Mouse (Mus musculus) limb, embryonic 14.5 days (tissue): Measurements from ENCODE around the gene Usp35. TPM values are rescaled to one million over a fixed set of nuclear protein-coding genes. Genes with fewer than 3 reads are reported as not detected.

Experiments
- ATAC-seq: fragments of 200-750 bp; cut with Nextera tagmentation; 2 replicates; pipeline ENCODE4 v1.8.0; 2017; ENCODE audit warnings: low read depth, moderate number of reproducible peaks, moderate TSS enrichment; ENCODE audit not compliant: low FRiP score
- DNase-seq: peaks from one replicate; pipeline ENCODE4 v3.0.0-alpha.2; 2015; ENCODE audit warnings: low spot score
- H3K27ac ChIP-seq: fragments of 300-500 bp; sonication (generic); replicated peaks from 2 replicates; pipeline ENCODE4 v1.5.1; 2014; ENCODE audit warnings: low read depth, mild to moderate bottlenecking, low read length, moderate library complexity, mixed read lengths
- H3K27me3 ChIP-seq: fragments of 300-500 bp; sonication (generic); 2 replicates; pipeline ENCODE4 v1.6.1; 2014; ENCODE audit warnings: low read length, mixed read lengths; ENCODE audit not compliant: control insufficient read depth, insufficient read depth
- H3K36me3 ChIP-seq: fragments of 300-500 bp; sonication (generic); 2 replicates; pipeline ENCODE4 v1.6.1; 2014; ENCODE audit warnings: mild to moderate bottlenecking, low read length, moderate library complexity, mixed read lengths; ENCODE audit not compliant: control insufficient read depth, insufficient read depth
- H3K4me1 ChIP-seq: fragments of 300-500 bp; sonication (generic); 2 replicates; pipeline ENCODE4 v1.6.1; 2014; ENCODE audit warnings: antibody characterized with exemption, low read length, mixed read lengths; ENCODE audit not compliant: control insufficient read depth, insufficient read depth
- H3K4me2 ChIP-seq: fragments of 300-500 bp; sonication (generic); replicated peaks from 2 replicates; pipeline ENCODE4 v1.6.1; 2014; ENCODE audit warnings: low read depth, mild to moderate bottlenecking, low read length, moderate library complexity; ENCODE audit not compliant: severe bottlenecking
- H3K4me3 ChIP-seq: fragments of 300-500 bp; sonication (generic); replicated peaks from 2 replicates; pipeline ENCODE4 v1.5.1; 2014; ENCODE audit warnings: low read length
- H3K9ac ChIP-seq: fragments of 300-500 bp; sonication (generic); 2 replicates; pipeline ENCODE4 v1.6.1; 2014; ENCODE audit warnings: mild to moderate bottlenecking, low read depth, low read length, moderate library complexity; ENCODE audit not compliant: severe bottlenecking
- H3K9me3 ChIP-seq: fragments of 300-500 bp; sonication (generic); 2 replicates; pipeline ENCODE4 v1.6.1; 2016; ENCODE audit warnings: low read length; ENCODE audit not compliant: control insufficient read depth
- POLR2A ChIP-seq: fragments of 200-500 bp; IDR thresholded peaks from 2 replicates; pipeline ENCODE4 v1.8.0; 2012; ENCODE audit warnings: inconsistent platforms, mild to moderate bottlenecking, moderate library complexity, borderline replicate concordance; ENCODE audit not compliant: insufficient read depth, insufficient read length; ENCODE audit errors: extremely low read depth
- WGBS: fragments of 180-500 bp; shearing (Covaris S2); extraction: QIAGEN DNeasy Blood & Tissue Kit; methylation state at CpG from one replicate; pipeline ENCODE4 v1.1.7; 2014; 5-methylcytosine and 5-hydroxymethylcytosine counted together
- polyA plus RNA-seq, 2 experiments: library from polyadenylated mRNA; depleted of rRNA in 1 of 2; stranded (reverse) in 1 of 2; unstranded in 1 of 2; fragments of >200 nt; fragmentation: Nextera tagmentation in 1 of 2; extraction: Ambion mirVana in 1 of 2; gene quantifications; 2 replicates each; pipeline versions ENCODE4 v1.2.1 to v1.2.3; 2012 to 2014

Gene Usp35
- polyA plus RNA-seq, 2 experiments: 2.5 to 8.6 TPM

DNA sequence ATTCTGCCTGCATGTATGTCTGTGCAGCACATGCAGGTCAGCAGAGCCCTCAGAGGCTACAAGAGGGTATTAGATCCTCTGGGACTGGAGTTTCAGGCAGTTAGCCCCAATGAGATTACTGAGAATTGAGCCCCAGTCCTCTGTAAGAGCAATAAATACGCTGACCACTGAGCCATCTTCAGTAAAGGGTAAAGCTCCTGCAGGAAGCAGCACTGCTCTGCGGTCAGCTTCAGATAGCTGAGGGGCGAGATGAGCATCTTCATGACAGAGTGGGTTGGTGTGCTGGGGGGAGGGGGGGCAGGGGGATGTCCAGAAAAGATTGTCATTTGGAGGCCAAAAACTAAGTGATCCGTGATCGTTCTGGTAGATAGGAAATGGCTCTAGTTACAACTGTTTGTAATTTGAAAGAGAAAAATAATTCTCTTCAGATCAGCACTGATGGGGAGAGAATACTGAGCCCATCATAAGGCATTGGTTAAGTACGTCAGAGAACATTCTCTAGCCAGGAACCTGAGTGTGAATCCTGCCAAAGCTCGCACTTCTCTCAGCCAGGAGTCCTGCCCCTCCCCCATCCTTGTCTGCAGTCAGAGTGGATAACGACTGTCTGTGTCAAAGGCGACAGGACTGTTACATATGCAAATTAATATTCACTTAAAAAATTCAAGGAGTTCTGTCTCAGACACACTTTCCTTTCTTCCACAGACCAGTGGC, 14.4 kb upstream of the Usp35 start:
- Histone ChIP-seq H3K9ac (no peak overlapping the region), H3K36me3 (peaks cover 6% of the 10 kb centered on the region; the same call in 1 of the 2 replicates), H3K27ac (no peak overlapping the region), H3K9me3 (no peaks in the 10 kb centered on the region), H3K27me3 (no peaks in the 10 kb centered on the region), H3K4me3 (no peak overlapping the region), H3K4me2 (no peak overlapping the region), H3K4me1 (peaks cover 3% of the 10 kb centered on the region; the same call in 1 of the 2 replicates)
- DNase-seq: no peak
- no peak for TF ChIP-seq POLR2A
- WGBS: 73% methylated on average over 9 of the region's 9 CpGs
- 0 out of 2 replicates have a peak, but pooled peaks have one; percentile 2 for ATAC-seq

DNA sequence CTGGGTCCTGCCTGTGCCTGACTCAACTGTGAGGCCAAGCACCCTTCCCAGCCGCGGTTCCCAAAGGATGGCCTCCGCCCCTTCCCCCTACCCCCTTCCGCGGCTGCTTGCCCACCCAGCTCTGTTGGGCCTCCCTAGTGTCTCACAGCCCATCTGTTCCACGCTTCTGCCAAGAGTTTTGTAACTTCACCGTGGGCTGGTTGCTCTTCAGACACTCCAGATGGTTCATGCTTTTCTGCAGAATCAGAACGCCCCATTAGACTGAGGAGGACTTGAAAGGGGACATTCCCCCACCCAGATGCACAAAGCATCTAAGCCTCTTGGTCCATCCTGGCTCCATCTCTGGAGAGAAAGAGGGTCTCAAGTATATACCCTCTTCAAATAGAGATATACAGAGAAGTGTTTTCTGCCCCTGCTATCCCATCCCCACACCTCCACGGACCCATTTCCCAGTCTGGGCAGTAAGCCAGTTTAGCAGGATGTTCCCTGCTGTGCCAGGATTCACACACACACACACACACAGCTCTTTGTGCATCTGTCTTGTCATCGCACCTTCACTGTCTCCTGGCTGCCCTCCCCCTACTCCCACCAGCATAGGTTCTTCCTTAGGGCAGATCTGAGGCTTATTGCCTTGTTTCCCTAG, 13.5 kb upstream of the Usp35 start:
- peaks cover 3% of the 10 kb centered on the region; the same call in 1 of the 2 replicates for H3K4me1 ChIP-seq
- peaks cover 6% of the 10 kb centered on the region; the same call in 1 of the 2 replicates for H3K36me3 ChIP-seq
- TF ChIP-seq POLR2A: no peak
- H3K27me3 ChIP-seq: no peaks in the 10 kb centered on the region
- no peak overlapping the region for H3K9ac ChIP-seq
- DNase-seq (no peak), ATAC-seq (no peak)
- H3K9me3 ChIP-seq: no peaks in the 10 kb centered on the region
- no peak overlapping the region for H3K27ac ChIP-seq
- H3K4me2 ChIP-seq: no peak overlapping the region
- H3K4me3 ChIP-seq: no peak overlapping the region
- WGBS: 57% methylated on average over 10 of the region's 10 CpGs

DNA sequence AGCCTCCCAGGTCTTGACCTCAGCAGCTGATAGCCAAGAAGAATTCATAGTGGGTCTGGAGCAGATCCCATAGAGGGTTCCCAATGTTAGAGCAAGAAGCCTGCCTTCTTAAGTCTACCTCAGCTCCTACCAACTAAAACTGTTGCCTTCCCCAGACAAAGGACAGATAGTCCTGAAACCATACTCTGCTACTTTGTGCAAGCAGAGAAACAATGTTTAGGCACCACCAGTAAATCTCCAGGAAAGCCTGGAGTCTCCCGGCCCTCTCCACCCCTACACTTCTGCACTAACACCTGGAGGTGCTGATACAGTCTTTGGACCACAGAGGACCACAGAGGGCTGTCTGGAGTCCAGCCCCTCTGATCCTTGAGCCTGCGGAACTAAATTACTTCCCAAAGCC, 12.8 kb upstream of the Usp35 start:
- no peak for TF ChIP-seq POLR2A
- no peak for DNase-seq
- H3K9me3 ChIP-seq: no peaks in the 10 kb centered on the region
- no peak overlapping the region for H3K9ac ChIP-seq
- no peak overlapping the region for H3K27ac ChIP-seq
- no peaks in the 10 kb centered on the region for H3K27me3 ChIP-seq
- H3K4me2 ChIP-seq: no peak overlapping the region
- no peak for ATAC-seq
- no peak overlapping the region for H3K4me3 ChIP-seq
- peaks cover 3% of the 10 kb centered on the region; the same call in 1 of the 2 replicates for H3K4me1 ChIP-seq
- H3K36me3 ChIP-seq: peaks cover 6% of the 10 kb centered on the region; the same call in 1 of the 2 replicates
- 66% methylated on average over 2 of the region's 2 CpGs for WGBS

DNA sequence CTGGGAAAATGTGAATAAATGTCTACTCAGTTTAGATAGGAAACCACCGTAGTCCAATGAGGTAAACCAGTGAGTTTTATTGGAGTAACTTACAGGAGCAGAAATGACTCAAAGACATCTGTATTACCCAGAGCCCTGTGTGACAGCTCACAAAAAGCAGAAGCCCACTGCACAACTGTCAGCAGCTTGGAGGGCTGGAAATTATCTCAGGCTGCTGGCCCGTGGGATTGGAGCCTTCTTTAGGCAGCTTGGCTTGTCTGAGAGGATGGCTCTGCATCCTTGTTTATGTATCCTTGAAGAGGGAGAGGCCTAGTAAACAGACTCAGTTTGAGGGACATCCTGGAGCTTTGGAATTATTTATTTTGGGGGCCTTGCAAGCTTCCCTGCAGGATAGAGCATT, 11.1 kb upstream of the Usp35 start:
- TF ChIP-seq POLR2A: no peak
- no peak overlapping the region for H3K9ac ChIP-seq
- peaks cover 2% of the 10 kb centered on the region; the same call in 1 of the 2 replicates for H3K36me3 ChIP-seq
- no peak for DNase-seq
- ATAC-seq: no peak
- no peaks in the 10 kb centered on the region for H3K9me3 ChIP-seq
- H3K4me3 ChIP-seq: no peak overlapping the region
- 36% methylated on average over 2 of the region's 2 CpGs for WGBS
- no peak overlapping the region for H3K27ac ChIP-seq
- no peak overlapping the region for H3K4me2 ChIP-seq
- no peaks in the 10 kb centered on the region for H3K27me3 ChIP-seq
- peaks cover 3% of the 10 kb centered on the region; the same call in 1 of the 2 replicates for H3K4me1 ChIP-seq

DNA sequence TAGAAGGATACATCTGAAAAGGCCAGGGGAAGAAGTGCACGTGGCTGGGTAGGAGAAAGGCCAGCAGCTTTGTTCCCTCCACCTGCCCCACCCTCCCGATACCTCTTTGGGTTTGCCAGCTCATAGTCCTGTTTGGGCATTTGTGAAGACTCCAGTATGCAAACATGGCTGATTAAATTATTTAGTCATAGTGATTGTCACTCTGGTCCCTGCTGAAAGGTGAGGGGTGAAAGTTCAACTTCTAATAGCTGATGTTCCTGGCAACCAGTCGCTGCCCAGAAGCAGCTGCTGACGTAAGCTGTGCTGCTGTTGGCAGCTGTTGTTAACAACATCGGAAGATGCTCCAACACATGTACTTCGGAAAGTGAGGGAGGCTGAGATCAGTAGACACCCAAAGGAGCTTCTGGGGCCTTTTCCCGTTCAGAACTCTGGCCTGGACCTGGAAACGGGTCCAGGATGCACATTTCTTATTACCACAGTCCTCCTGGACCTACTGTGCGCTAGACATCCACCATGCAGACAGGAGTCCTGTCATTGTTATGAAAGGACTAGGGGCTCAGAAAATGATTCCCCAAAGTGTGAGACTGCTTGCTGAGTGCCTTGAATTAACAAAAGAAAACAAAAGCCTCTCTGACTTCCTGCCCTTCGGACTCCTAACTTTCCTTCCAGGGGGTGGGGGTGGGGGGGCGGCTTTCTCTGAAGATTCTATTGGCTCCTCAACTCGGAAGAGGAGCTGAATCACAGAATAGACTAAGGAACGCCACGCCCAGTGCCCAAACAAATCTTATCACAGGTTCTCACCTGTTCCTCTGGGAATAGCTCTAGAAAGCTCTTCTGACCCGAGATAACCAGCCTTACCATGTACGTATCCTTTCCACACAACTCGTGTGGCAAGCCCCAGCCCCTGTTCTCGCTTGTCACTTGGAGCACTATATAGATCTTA, 9.4 kb upstream of the Usp35 start:
- no peak overlapping the region for H3K4me2 ChIP-seq
- H3K9ac ChIP-seq: no peak overlapping the region
- no peak overlapping the region for H3K4me3 ChIP-seq
- H3K27me3 ChIP-seq: no peaks in the 10 kb centered on the region
- no peak for TF ChIP-seq POLR2A
- H3K36me3 ChIP-seq: no peaks in the 10 kb centered on the region
- 69% methylated on average over 18 of the region's 18 CpGs for WGBS
- ATAC-seq (no peak), DNase-seq (no peak)
- H3K27ac ChIP-seq: no peak overlapping the region
- H3K4me1 ChIP-seq: peaks cover 3% of the 10 kb centered on the region; the same call in 1 of the 2 replicates
- H3K9me3 ChIP-seq: no peaks in the 10 kb centered on the region
